Mouse (Mus musculus) kidney, postnatal 36 days (tissue): ENCODE measurements around the gene Ctsw.

ENCODE experiments used
- DNase-seq, 2 experiments: peaks; one replicate each; pipeline ENCODE4 v3.0.0; 2021 to 2022; ENCODE audit warnings: mixed read lengths in 2 of 2

Gene Ctsw

DNA sequence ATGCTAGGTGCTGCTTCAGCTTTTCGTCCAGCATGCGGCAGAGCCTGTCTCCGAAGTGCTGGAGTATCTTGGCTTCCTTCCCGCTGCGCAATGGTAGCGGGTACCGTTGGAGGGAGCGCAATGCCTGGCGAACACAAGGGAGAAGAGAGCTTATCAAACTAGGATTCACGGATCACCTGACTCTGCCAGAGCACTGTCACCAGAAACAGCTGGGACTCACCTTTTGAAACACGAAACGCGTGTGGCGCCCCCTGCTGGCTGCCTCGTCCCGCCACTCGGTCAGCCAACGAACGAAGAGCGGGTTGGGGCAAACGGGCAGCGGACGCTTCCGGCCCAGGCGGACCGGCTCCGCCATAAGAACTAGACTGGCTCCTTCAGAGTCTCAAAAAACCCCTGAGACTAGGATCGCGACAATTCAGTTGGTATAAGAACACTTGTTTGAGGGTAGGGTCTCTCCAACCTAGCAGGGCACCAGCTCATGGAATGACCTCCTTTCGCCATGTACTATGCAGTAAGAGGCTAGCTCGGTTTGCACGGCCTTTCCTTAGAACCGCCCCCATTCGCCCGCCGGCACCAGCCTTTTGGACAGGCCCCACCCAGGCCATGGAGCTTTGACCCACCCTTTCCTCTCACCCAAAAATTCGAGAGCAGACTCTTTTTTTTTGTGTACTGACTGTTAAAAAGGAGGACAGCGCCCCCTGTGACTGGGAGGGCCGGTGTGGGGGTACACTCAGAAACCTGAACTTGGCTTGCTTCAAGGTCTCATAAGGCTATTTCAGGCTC is 19.7 kb upstream of the Ctsw start, which contains the start of gene Mus81:
Gene Mus81 (minus strand): TSS at position 635 of the 783 bp plus-strand sequence.
- peak; percentile 98 to 99 for DNase-seq

DNA sequence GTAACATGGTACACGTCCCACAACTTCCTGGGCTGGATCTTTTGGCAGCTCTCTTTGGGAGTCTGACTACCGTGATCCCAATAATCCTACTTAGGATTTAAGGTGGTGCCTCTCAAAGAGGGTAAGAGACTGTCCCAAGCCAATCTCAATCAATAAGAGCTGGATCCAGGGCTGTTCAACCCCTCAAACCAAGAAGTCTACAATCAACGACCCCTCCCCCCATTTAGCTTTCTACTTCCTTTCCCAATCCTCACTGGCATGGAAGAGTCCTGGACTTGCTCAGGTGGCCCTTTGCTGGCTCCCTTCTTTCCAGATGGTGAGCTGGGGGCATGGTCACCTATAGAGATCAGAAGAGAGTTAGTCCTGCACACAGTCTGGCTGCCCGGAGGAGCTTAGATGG is 18.5 kb upstream of the Ctsw start:
- no peak for DNase-seq

DNA sequence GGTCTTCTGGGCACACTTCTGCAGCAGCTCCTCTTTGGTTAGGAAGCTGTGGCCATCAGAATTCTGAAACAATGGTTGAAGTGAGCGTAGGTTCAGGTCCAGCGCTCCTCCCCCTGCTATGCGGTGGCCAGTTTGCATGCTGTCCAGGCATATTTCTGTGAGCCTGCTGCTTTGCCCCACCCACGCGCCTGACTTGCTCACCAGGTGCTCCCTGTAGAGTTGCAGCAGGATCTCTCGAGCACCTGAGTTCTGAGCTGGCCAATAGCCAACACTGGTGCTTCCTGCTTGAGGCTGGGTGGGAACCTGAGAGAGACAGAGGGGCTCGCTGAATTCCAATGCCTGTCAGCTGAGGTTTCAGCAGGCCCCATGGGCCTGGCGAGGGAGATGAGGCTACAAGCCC is 18.0 kb upstream of the Ctsw start:
- DNase-seq, result peak in 1 of 2 experiments; percentile 29

DNA sequence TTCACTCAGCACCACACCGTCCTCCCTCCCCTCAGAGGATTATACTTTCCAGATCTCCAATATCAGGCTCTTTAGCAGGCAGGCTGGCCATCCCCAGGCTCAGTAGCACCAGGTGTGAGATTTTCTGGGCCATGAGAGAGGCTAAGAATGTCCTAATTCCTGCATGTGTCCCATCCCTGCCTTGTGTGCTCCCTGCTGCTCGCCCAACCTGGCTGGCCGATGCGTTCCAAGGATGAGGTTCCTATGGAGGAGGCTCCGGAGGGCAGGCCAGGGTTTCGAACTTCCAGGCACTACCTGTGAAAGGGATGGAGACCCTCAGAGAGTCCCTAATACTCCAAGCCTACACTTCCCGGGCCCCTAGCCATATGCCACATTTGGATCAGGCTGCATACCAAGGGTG is 17.5 kb upstream of the Ctsw start:
- no peak for DNase-seq

DNA sequence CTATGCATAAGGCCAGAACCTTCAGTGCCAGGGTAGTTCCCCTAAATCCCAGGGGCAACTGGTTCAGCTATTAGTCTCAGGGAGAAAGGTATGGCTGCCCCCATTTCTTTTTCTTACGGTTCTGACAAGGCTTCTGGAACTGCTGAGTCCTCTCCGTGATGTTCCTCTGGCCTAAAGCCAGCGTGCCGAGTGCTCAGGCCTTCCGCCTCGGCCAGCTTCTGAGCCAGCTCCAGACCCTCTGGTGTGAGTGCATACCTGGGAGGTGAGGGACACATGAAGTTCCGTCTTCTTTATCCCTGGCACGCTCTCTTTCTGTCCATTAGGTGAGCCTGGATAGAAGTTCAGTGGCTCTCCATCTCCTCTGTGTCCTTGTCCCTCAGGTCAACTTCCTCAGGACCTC is 17.1 kb upstream of the Ctsw start:
- no peak for DNase-seq

DNA sequence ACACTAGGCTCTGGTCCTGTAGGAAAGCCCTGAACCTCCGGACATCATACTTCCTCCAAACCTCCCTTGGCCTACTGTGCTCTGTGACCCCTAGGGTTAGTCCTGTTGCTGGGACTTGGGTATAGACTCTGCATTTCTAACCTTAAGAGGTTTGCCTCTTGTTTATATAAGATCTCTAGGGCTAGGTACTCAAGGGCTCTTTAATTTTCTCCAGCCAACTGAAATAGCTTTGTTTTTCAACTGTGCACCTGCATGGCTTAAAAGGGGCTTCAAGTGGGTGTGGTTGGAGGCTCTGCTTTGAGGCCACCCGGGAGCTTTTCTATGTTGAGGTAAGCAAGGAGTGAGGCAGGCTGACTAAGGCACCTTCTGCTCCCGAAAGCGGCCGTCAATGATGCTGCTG is 16.2 kb upstream of the Ctsw start:
- no peak for DNase-seq

DNA sequence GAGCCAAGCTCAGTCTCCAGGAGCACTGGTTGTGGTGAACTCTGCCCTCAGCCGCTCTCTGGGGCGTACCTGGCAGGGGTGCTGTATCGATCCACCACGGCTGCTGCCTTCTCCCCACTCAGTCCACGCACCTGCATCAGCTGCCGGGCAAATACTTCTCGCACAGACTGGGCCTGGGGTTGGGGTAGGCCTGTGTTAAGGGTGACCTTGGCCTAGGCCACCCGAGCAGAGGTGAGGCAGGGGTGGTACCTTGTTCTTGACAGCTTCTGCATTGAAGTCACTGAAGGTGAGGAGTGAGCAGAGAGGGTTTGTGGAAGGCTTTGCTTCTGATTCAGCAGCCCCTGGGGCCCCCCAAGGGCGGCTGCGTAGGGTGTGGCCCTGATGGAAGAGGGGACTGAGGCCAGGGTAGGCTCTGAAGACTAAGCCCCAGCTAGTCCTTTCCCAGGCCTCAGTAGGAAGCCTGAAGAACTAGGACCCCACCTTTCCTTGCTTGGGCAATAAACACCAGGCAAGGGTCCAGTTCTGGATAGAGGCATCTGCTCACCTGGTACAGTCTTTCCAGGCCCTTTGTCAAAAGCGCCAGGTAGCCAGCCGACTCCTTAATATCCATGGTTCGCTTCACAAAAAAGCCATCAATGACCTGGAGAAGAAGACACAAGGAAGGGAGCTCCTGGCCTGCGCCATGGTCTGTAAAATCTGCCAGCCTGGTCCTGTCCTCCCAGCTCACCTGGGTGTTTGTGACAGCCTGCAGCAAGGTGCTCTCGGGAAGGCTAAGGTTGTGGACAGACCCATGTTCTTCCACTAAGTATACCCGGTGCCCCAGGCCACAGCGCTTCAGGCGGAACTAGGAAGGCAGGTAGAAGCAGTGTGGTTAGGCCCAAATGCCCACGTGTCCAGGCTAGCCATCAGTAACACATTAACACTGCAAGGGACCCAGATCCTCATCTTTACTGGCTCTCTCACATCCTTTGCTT is 15.4 kb upstream of the Ctsw start:
- no peak for DNase-seq

DNA sequence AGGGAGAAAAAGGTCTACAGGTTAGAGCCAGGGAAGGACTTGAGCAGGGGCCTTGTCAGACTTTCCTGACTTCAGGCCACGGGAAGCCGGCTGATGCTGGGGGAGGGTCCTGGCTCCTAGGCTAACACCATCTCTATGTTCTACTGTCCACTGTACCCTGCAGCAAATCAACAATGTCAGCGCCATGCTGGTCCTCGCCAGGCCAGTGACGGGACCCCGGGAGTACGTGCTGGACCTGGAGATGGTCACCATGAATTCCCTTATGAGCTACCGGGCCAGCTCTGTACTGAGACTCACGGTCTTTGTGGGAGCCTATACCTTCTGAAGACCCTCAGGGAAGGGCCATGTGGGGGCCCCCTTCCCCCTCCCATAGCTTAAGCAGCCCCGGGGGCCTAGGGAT is 13.1 kb upstream of the Ctsw start:
- no peak for DNase-seq

DNA sequence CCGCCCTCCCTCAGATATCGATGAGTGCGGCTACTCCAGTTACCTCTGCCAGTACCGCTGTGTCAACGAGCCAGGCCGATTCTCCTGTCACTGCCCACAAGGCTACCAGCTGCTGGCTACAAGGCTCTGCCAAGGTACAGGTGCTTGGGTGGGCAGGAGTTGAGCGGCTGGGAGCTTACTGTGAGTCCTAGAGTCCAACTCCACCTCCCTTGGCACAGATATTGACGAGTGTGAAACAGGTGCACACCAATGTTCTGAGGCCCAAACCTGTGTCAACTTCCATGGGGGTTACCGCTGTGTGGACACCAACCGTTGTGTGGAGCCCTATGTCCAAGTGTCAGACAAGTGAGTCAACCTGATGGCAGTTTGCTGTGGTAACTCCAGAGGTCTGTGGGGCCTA is 11.7 kb upstream of the Ctsw start:
- no peak for DNase-seq

DNA sequence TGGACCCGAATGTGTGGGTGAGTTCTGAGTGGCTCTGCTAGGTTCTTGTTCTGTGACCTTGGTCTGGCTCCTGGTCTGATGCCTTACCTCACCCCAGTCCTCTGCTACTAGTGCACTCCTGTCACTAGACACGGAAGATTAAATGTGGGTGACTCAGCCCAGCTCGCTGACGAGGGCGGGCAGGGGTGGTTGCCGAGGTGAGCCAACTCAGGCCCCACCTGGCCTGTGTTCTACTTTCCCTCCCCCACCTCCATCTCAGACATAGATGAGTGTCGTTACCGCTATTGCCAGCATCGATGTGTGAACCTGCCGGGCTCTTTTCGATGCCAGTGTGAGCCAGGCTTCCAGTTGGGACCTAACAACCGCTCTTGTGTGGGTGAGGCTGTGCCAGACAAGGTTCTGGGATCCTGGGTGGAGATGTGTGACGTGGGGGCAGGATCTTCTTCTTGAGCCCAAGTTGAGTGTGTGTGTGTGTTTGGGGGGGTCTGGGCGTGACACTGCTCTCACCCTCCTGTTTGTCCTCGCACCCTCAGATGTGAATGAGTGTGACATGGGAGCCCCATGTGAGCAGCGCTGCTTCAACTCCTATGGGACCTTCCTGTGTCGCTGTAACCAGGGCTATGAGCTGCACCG is 9.5 kb upstream of the Ctsw start:
- no peak for DNase-seq

DNA sequence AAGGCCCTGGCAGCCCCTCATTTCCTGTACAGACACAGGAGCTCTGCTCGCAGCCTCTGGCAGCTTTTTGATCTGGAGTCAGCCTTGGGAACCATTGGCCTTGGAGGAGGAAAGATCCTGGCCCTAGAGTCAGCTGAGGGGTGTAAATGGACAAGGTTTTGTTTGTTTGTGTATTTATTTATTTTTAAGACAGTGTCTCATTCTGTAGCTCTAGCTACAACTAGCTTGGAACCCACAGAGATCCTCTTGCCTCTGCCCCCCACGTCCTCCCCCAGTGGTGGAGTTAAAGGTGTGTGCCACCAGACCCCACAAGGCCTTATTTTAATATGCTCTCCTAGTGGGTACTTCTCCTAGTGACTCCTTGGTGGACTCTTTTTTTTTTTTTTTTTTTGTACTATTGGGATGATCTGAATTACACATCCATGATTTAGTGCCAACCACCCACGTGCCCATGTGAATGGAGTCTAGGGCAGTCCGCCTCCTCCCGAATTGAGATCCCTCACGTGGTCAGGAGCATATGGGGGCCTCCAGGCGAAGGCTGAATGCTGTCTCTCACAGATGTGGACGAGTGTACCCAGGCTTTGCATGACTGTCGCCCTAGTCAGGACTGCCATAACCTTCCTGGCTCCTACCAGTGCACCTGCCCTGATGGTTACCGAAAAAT is 8.8 kb upstream of the Ctsw start:
- no peak for DNase-seq

DNA sequence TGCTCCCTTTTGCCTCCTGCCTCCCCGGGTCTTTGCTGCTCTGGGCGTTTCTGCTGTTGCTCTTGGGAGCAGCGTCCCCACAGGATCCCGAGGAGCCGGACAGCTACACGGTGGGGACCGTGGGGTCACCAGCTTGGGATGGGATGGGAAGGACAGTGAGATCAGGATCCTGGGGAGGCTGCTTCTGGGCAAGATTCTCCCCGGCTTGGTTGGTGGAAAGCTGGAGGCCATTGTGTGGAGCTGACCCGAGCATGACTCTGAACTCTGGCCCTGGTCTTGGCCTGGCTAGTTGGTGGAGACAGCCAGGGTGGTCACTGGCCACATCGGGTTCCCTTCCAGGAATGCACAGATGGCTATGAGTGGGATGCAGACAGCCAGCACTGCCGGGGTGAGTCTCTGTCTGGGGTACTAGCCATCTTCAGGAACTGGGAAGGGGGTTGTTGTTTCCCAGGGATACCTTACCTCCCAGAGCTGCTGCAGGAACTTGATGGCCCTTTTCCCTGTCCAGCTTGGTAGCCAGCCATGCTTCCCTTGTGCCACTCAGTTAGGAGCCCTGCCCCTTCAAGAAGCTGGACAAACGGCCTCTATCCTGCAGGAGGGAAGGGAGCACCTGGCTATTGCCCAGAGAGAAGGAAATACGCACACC is 6.9 kb upstream of the Ctsw start:
- DNase-seq, result no peak

DNA sequence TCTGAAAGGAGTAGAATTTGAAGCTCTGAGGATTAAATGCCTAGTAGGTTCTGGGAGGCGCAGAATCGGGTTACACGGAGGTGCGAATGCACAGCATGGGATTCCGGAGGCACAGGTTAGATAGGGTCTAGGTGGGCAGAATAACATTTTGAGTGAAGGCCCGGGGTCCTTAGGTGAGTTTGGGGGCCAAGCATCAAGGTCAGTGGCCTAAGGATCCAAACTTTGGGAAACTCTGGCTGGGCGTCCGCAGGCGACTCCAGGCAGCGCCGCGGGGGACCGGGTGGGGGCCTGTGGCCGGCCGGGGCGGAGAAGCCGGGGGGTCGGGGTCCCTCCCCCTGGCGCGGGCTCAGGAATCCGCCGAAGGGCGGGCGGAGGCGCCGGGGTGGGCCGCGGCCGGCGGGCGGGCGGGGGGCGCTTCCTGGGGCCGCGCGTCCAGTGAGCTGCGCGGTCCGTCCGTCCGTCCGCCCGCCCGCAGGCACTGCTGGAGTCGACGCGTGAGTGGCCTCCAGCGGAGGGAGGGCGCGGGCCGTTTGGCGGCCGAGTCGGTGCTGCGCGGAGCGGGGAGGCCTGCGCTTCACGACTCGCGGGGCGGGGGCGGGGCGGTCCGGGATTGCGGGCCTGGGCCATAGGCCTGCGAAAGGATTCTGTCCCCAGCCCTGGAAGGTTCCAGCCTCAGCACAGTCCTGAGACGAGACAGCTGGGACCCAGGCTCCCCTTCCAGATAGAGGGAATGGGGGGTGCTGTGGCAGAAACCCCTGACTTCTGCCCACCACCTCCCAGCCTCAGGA is 6.2 kb upstream of the Ctsw start:
- peak; percentile 24 to 65 for DNase-seq

DNA sequence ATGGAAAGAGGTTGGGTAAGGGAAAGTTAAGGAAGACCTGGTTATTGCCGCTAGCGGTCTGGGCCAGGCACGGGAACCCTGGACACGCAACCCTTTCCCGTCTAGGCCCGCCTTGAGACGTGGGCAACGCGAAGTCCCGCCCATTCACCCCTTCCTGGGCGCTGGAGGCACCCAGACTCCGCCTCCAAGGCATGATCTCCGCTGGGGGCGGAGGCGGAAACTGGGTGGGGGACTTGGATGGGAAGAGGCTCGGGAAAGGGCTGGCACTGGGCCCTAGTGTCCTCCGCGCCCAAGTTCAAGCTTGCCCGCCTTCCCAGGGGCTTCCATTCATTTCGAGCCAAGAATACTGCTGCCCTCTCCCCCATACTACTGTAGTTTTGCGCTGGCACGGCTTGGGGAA is 5.4 kb upstream of the Ctsw start, which contains the start of gene Efemp2:
Gene Efemp2 (plus strand): TSS at position 235 of the 400 bp plus-strand sequence.
- peak; percentile 85 to 86 for DNase-seq

DNA sequence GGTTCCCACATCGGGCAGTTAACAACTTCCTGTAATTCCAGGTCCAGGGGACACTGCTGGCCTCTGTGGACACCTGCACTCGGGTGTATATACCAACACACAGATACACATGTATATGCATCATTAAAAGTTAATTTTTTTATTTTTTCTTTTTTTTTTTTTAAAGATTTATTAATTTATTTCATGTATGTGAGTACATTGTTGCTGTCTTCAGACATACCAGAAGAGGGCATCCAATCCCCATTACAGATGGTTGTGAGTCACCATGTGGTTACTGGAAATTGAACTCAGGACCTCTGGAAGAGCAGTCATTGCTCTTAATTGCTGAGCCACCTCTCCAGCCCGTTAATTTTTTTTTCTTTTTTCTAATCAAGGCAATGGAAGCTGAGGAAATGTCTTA is 4.5 kb upstream of the Ctsw start:
- no peak for DNase-seq

DNA sequence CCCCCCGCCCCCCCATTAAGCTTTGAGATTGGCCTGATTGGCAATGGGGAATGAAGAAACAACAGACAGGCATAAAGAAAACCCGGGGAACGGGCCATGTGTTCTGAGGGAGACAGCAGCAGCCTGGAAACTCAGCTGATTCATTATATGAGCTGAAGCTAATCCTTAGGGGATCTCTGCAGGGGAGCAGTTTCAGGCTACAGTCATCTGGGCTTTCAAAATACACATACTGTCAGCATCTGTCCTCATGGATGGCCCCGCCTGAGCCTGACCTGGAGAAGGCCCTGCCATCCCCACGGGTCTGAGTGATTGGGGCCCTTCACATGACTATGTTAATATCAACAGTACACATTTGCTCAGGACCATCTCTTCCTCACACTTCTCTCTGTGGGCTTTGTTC is 3.5 kb upstream of the Ctsw start:
- no peak for DNase-seq

DNA sequence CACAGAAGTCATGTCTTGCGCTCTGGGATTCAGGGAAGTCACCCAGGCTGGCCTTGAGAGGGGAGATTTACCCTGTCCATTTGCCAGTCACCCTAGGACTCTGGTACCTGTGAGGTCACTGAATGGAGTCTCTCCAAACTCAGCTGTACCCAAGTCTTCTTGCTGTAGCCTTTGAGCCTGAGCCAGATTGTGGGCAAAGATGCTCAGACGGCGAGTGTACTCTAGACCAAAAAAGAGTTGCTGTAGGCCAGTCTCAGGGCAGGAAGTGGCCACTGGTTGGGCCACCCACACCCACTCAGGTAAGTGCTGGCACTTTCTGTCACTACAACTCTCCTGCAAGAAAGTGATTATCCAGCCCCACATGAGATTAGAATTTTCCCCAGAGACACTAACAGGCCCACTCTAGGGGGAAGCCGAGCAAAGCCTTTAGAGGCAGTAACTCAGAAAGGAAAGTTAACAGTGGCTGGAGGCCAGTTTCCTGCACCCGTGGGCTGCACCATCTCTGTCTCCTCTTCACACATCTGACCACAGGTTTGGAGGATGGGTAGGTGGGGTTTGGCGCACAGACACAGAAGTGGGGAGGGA is 1.3 kb downstream of the Ctsw start:
- DNase-seq, result no peak

DNA sequence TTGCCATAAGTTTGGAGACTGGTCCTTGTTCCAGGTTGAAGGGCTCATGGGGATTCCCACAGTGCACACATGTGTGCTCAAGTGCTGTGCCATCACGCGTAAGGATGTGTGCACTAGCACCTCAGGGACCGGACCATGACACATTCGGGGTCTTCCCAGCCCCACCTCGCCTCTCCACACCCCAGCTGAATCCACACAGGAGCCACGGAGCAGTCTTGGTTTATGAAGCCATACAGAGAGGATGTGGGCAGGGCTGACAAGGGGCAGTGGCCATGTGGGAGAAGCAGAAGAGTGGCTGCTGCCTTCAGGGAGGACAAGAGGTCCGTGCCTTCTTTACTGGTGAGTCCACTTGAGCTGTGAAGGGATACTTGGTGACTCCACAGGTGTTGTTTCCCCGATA is 3.3 kb downstream of the Ctsw start:
- DNase-seq, result no peak

DNA sequence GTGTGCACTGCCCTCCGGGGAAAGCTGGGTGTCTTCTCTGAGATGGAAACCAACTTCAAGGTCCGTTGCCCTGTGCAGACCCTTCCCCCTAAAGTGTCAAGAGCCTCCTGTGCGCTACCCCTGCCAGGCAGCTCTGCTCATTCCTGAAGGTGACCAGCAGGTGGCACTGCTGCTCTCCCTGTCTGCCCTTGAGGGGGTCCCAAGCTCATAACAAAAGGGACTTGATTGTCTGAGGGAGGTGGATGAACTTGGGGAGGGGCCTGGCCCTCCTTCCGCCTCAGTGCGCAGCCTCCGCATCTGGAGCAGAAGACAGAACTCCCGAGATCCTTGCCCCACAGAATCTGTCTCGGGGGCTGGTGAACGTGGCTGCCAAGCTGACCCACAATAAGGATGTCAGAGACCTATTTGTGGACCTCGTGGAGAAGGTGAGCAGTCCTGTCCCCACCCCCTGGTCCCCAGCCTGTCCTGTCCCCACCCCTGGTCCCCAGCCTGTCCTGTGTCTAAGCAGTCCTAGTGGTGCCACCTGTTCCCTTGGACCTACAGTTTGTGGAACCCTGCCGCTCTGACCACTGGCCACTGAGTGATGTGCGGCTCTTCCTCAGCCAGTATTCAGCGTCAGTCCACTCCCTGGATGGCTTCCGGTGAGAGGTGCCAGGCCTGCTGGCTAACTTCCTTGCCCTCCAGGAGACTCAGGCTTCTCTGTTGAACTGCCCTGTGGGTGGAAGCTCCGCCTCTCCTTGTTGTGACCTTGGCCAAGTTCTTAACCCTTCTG is 4.3 kb downstream of the Ctsw start:
- DNase-seq, result peak; percentile 60 to 69

DNA sequence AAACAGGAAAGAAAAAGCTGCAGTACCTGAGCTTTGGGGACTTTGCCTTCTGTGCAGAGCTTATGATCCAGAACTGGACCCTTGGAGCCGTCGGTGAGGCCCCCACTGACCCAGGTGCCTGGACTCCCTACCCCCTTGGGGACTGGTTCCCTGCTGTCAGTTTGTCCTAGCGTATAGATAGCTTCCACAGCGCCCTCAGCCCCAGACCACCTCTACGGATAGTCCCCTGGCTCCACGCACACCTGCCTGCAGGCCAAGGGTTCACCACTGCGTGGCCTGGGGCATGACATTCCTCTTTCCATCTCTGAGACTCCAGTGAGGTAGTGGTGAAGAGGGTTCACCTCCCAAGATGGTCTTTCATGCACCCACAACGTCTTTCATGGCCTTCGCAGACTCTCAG is 5.1 kb downstream of the Ctsw start:
- DNase-seq, result no peak
